Mouse (Mus musculus) neural tube, embryonic 15.5 days (tissue): ENCODE results near the gene Calr3. TPM values are rescaled to one million over a fixed set of nuclear protein-coding genes. Genes with fewer than 3 reads are reported as not detected.

ENCODE experiments used
- ATAC-seq: fragments of 200-750 bp; cut with Nextera tagmentation; 2 replicates; pipeline ENCODE4 v1.8.0; 2017; ENCODE audit warnings: mild to moderate bottlenecking, moderate TSS enrichment, moderate library complexity; ENCODE audit not compliant: low FRiP score
- H3K27ac ChIP-seq: fragments of 300-500 bp; sonication (generic); replicated peaks from 2 replicates; pipeline ENCODE4 v1.5.1; 2015; ENCODE audit warnings: mild to moderate bottlenecking, inconsistent platforms
- H3K27me3 ChIP-seq: fragments of 300-500 bp; sonication (generic); replicated peaks from 2 replicates; pipeline ENCODE4 v1.6.1; 2015; ENCODE audit warnings: inconsistent platforms
- H3K36me3 ChIP-seq: fragments of 300-500 bp; sonication (generic); 2 replicates; pipeline ENCODE4 v1.6.1; 2015; ENCODE audit warnings: inconsistent platforms
- H3K4me1 ChIP-seq: fragments of 300-500 bp; sonication (generic); 2 replicates; pipeline ENCODE4 v1.6.1; 2015; ENCODE audit warnings: inconsistent platforms
- H3K4me2 ChIP-seq: fragments of 300-500 bp; sonication (generic); 2 replicates; pipeline ENCODE4 v1.6.1; 2015; ENCODE audit warnings: inconsistent platforms, mild to moderate bottlenecking, moderate library complexity
- H3K4me3 ChIP-seq: fragments of 300-500 bp; sonication (generic); replicated peaks from 2 replicates; pipeline ENCODE4 v1.5.1; 2015; ENCODE audit warnings: mild to moderate bottlenecking, inconsistent platforms
- H3K9ac ChIP-seq: fragments of 300-500 bp; sonication (generic); replicated peaks from 2 replicates; pipeline ENCODE4 v1.6.1; 2015; ENCODE audit warnings: mild to moderate bottlenecking, inconsistent platforms
- H3K9me3 ChIP-seq: fragments of 300-500 bp; sonication (generic); replicated peaks from 2 replicates; pipeline ENCODE4 v1.6.1; 2016; ENCODE audit warnings: inconsistent platforms
- WGBS: fragments of 180-500 bp; shearing (Covaris S2); methylation state at CpG from one replicate; pipeline ENCODE4 v1.1.7; 2015; ENCODE audit warnings: mixed read lengths; 5-methylcytosine and 5-hydroxymethylcytosine counted together
- polyA plus RNA-seq: library from polyadenylated mRNA; unstranded; fragments of >200 nt; fragmentation: Nextera tagmentation; extraction: Ambion mirVana; gene quantifications from 2 replicates; pipeline ENCODE4 v1.2.1, GENCODE M21; 2015

The Calr3 gene
- 0.99 and 1.3 TPM in 2 replicates for polyA plus RNA-seq

- Histone ChIP-seq H3K9ac (peak within 1 kb of the TSS; percentile 46), H3K9me3 (no peaks in the 10 kb centered on the region), H3K4me3 (peak within 1 kb of the TSS; percentile 48), H3K27ac (peak within 1 kb of the TSS; percentile 73), H3K36me3 (0 out of 2 replicates have a peak, but pooled peaks cover 3% of the 10 kb centered on the region), H3K4me2 (peak within 1 kb of the TSS; percentile 68), H3K4me1 (peaks cover 34% of the 10 kb centered on the region), H3K27me3 (no peaks in the 10 kb centered on the region)
- 5% methylated on average over 34 of the region's 34 CpGs for WGBS
- ATAC-seq, result peak; percentile 99
Observed at GRCm38 (mm10) chr8:72443338-72443993, at the start of gene Calr3, which contains the start of gene 1700030K09Rik. Gene Calr3 (minus strand): TSS chr8:72443870. Gene 1700030K09Rik (plus strand): TSS chr8:72443880.

- H3K4me2 ChIP-seq, result peak overlapping the region; percentile 70
- H3K27ac ChIP-seq, result peak overlapping the region; percentile 84
- H3K27me3 ChIP-seq, result no peaks in the 10 kb centered on the region
- peaks cover 34% of the 10 kb centered on the region for H3K4me1 ChIP-seq
- peak overlapping the region; percentile 89 for H3K4me3 ChIP-seq
- no peak for ATAC-seq
- H3K9ac ChIP-seq, result peak overlapping the region; percentile 60
- WGBS, result 18% methylated on average over 8 of the region's 8 CpGs
- H3K36me3 ChIP-seq, result peaks cover 31% of the 10 kb centered on the region
- H3K9me3 ChIP-seq, result no peaks in the 10 kb centered on the region
Observed at GRCm38 (mm10) chr8:72493381-72493780, 49.7 kb upstream of the Calr3 start.

GRCm38 (mm10) chr8:72492622-72493081 lies 49.0 kb upstream of the Calr3 start:
- no peaks in the 10 kb centered on the region for H3K27me3 ChIP-seq
- peak; percentile 97 for ATAC-seq
- peak overlapping the region; percentile 81 for H3K9ac ChIP-seq
- peak overlapping the region; percentile 89 for H3K4me3 ChIP-seq
- H3K27ac ChIP-seq, result peak overlapping the region; percentile 88
- H3K36me3 ChIP-seq, result peaks cover 39% of the 10 kb centered on the region
- peaks cover 34% of the 10 kb centered on the region for H3K4me1 ChIP-seq
- H3K4me2 ChIP-seq, result peak overlapping the region; percentile 75
- H3K9me3 ChIP-seq, result no peaks in the 10 kb centered on the region
- WGBS, result under 1% methylated on average over 55 of the region's 56 CpGs

- peak within 1 kb of the TSS; percentile 75 for H3K4me2 ChIP-seq
- peaks cover 34% of the 10 kb centered on the region for H3K4me1 ChIP-seq
- peak; percentile 71 for ATAC-seq
- peak within 1 kb of the TSS; percentile 89 for H3K4me3 ChIP-seq
- peaks cover 46% of the 10 kb centered on the region for H3K36me3 ChIP-seq
- under 1% methylated on average over 89 of the region's 98 CpGs for WGBS
- H3K9ac ChIP-seq, result peak within 1 kb of the TSS; percentile 81
- H3K9me3 ChIP-seq, result no peaks in the 10 kb centered on the region
- no peaks in the 10 kb centered on the region for H3K27me3 ChIP-seq
- peak within 1 kb of the TSS; percentile 88 for H3K27ac ChIP-seq
Observed at GRCm38 (mm10) chr8:72491680-72492621, 48.3 kb upstream of the Calr3 start, which contains the start of gene Slc35e1. Gene Slc35e1 (minus strand): TSS chr8:72492614.

- Histone ChIP-seq H3K9ac (peak overlapping the region; percentile 81; the same call in 1 of the 2 replicates), H3K36me3 (peaks cover 44% of the 10 kb centered on the region), H3K4me2 (peak overlapping the region; percentile 75), H3K4me3 (peak overlapping the region; percentile 89), H3K9me3 (no peaks in the 10 kb centered on the region), H3K4me1 (peaks cover 34% of the 10 kb centered on the region), H3K27me3 (no peaks in the 10 kb centered on the region), H3K27ac (peak overlapping the region; percentile 88; the same call in 1 of the 2 replicates)
- no peak for ATAC-seq
- 93% methylated on average over 2 of the region's 2 CpGs for WGBS
Observed at GRCm38 (mm10) chr8:72491017-72491416, 47.3 kb upstream of the Calr3 start.

GRCm38 (mm10) chr8:72487014-72487413 lies 43.3 kb upstream of the Calr3 start:
- no peak overlapping the region for H3K4me3 ChIP-seq
- no peak for ATAC-seq
- H3K9ac ChIP-seq, result no peak overlapping the region
- no peaks in the 10 kb centered on the region for H3K9me3 ChIP-seq
- H3K36me3 ChIP-seq, result peaks cover 52% of the 10 kb centered on the region
- H3K27me3 ChIP-seq, result no peaks in the 10 kb centered on the region
- no peak overlapping the region for H3K4me2 ChIP-seq
- no peak overlapping the region for H3K27ac ChIP-seq
- H3K4me1 ChIP-seq, result peaks cover 19% of the 10 kb centered on the region

GRCm38 (mm10) chr8:72485456-72486199 lies 42.0 kb upstream of the Calr3 start:
- H3K27ac ChIP-seq, result no peak overlapping the region
- H3K9ac ChIP-seq, result no peak overlapping the region
- H3K4me1 ChIP-seq, result peaks cover 7% of the 10 kb centered on the region; the same call in 1 of the 2 replicates
- peaks cover 55% of the 10 kb centered on the region for H3K36me3 ChIP-seq
- no peak overlapping the region for H3K4me2 ChIP-seq
- no peaks in the 10 kb centered on the region for H3K27me3 ChIP-seq
- no peak for ATAC-seq
- H3K4me3 ChIP-seq, result no peak overlapping the region
- no peaks in the 10 kb centered on the region for H3K9me3 ChIP-seq
- 90% methylated on average over 6 of the region's 6 CpGs for WGBS

- Histone ChIP-seq H3K4me1 (peaks cover 29% of the 10 kb centered on the region), H3K27me3 (no peaks in the 10 kb centered on the region), H3K4me2 (peak within 1 kb of the TSS; percentile 95), H3K9me3 (no peaks in the 10 kb centered on the region), H3K27ac (peak within 1 kb of the TSS; percentile 92), H3K4me3 (peak within 1 kb of the TSS; percentile 80), H3K36me3 (peaks cover 38% of the 10 kb centered on the region), H3K9ac (peak within 1 kb of the TSS; percentile 78)
- ATAC-seq, result peak; percentile 97
- WGBS, result under 1% methylated on average over 79 of the region's 80 CpGs
Observed at GRCm38 (mm10) chr8:72474826-72475546, 31.3 kb upstream of the Calr3 start, which contains the start of gene Cherp. Gene Cherp (minus strand): TSS chr8:72475226.

GRCm38 (mm10) chr8:72470684-72471083 lies 27.0 kb upstream of the Calr3 start:
- Histone ChIP-seq H3K36me3 (peaks cover 73% of the 10 kb centered on the region), H3K4me1 (peaks cover 14% of the 10 kb centered on the region), H3K4me2 (no peak overlapping the region), H3K9ac (no peak overlapping the region), H3K27me3 (no peaks in the 10 kb centered on the region), H3K4me3 (no peak overlapping the region), H3K9me3 (no peaks in the 10 kb centered on the region), H3K27ac (no peak overlapping the region)
- no peak for ATAC-seq
- 97% methylated on average over 7 of the region's 7 CpGs for WGBS

GRCm38 (mm10) chr8:72469984-72470383 lies 26.3 kb upstream of the Calr3 start:
- Histone ChIP-seq H3K36me3 (peaks cover 80% of the 10 kb centered on the region), H3K4me2 (no peak overlapping the region), H3K9me3 (no peaks in the 10 kb centered on the region), H3K27ac (no peak overlapping the region), H3K27me3 (no peaks in the 10 kb centered on the region), H3K4me1 (peaks cover 14% of the 10 kb centered on the region), H3K9ac (no peak overlapping the region), H3K4me3 (no peak overlapping the region)
- 98% methylated on average over 8 of the region's 8 CpGs for WGBS
- no peak for ATAC-seq
